Mouse (Mus musculus) urinary bladder, adult 18-20 months (tissue): ENCODE data around the gene Tex45.

Source experiments
- DNase-seq, 2 experiments: peaks; one replicate each; pipeline ENCODE4 v3.0.0; 2022; ENCODE audit warnings: low spot score in 2 of 2, mixed read lengths in 2 of 2

Tex45 gene

GRCm38 (mm10) chr8:3536053-3536841 lies 65.6 kb downstream of the Tex45 start:
- DNase-seq: no peak
